Mouse (Mus musculus): ENCODE measurements around the gene Mob3b.

The Mob3b gene

GRCm38 (mm10) chr4:35114950-35115349, 42.3 kb downstream of the Mob3b start:
- no peak for DNase-seq (ENCODE audit: low read depth, low spot score)

GRCm38 (mm10) chr4:35113516-35114248, 43.6 kb downstream of the Mob3b start:
- no peak for DNase-seq (ENCODE audit: low read depth, low spot score)

GRCm38 (mm10) chr4:35112452-35112851, 44.8 kb downstream of the Mob3b start:
- no peak for DNase-seq (ENCODE audit: low read depth, low spot score)

GRCm38 (mm10) chr4:35105115-35105773, 52.0 kb downstream of the Mob3b start:
- no peak for DNase-seq (ENCODE audit: low read depth, low spot score)

- DNase-seq (ENCODE audit: low read depth, low spot score): no peak
Measured at GRCm38 (mm10) chr4:35101201-35101600, 56.1 kb downstream of the Mob3b start.

GRCm38 (mm10) chr4:35099865-35100780, 57.2 kb downstream of the Mob3b start:
- peak; percentile 72 for DNase-seq (ENCODE audit: low read depth, low spot score)

- no peak for DNase-seq (ENCODE audit: low read depth, low spot score)
Measured at GRCm38 (mm10) chr4:35099210-35099864, 57.9 kb downstream of the Mob3b start.

GRCm38 (mm10) chr4:35098552-35098951, 58.7 kb downstream of the Mob3b start:
- DNase-seq (ENCODE audit: low read depth, low spot score): no peak

GRCm38 (mm10) chr4:35096226-35097175, 60.8 kb downstream of the Mob3b start:
- no peak for DNase-seq (ENCODE audit: low read depth, low spot score)

GRCm38 (mm10) chr4:35092457-35092856, 64.8 kb downstream of the Mob3b start:
- no peak for DNase-seq (ENCODE audit: low read depth, low spot score)

- DNase-seq (ENCODE audit: low read depth, low spot score): no peak
Measured at GRCm38 (mm10) chr4:35091157-35091784, 66.0 kb downstream of the Mob3b start.

- DNase-seq (ENCODE audit: low read depth, low spot score): no peak
Measured at GRCm38 (mm10) chr4:35089321-35090316, 67.7 kb downstream of the Mob3b start.

GRCm38 (mm10) chr4:35086067-35086700, 71.1 kb downstream of the Mob3b start:
- no peak for DNase-seq (ENCODE audit: low read depth, low spot score)

GRCm38 (mm10) chr4:35084060-35084459, 73.2 kb downstream of the Mob3b start:
- DNase-seq (ENCODE audit: low read depth, low spot score): no peak

GRCm38 (mm10) chr4:35082476-35083114, 74.7 kb downstream of the Mob3b start:
- DNase-seq (ENCODE audit: low read depth, low spot score): no peak

GRCm38 (mm10) chr4:35080285-35080684, 77.0 kb downstream of the Mob3b start:
- DNase-seq (ENCODE audit: low read depth, low spot score): no peak

- DNase-seq (ENCODE audit: low read depth, low spot score): peak; percentile 21
Measured at GRCm38 (mm10) chr4:35068739-35069138, 88.5 kb downstream of the Mob3b start.

GRCm38 (mm10) chr4:35066163-35066562, 91.1 kb downstream of the Mob3b start:
- DNase-seq (ENCODE audit: low read depth, low spot score): no peak
